Mouse (Mus musculus): ENCODE measurements around the gene Mrtfa. TPM values are rescaled to one million over a fixed set of nuclear protein-coding genes. Genes with fewer than 3 reads are reported as not detected.

Gene Mrtfa
- 28.5 and 31.4 TPM in 2 replicates for polyA plus RNA-seq (2012; rRNA removed)

GRCm38 (mm10) chr15:81190630-81191178 is at the start of gene Mrtfa:
Gene Mrtfa, minus strand, starts transcription at chr15:81190757.

GRCm38 (mm10) chr15:81235086-81235920 is 44.7 kb upstream of the Mrtfa start, which contains the start of gene Mchr1:
Gene Mchr1, plus strand, starts transcription at chr15:81235499.

GRCm38 (mm10) chr15:80977620-80978334 is 212.8 kb downstream of the Mrtfa start, which contains the start of gene Sgsm3:
Gene Sgsm3, plus strand, starts transcription at chr15:80977765.

Other genes starting within 250 kb of the Mrtfa start
- gene Adsl, start 242.3 kb downstream of the Mrtfa start, polyA plus RNA-seq (2012; rRNA removed), result 19.7 and 20.1 TPM in 2 replicates
- 54.0 and 54.4 TPM in 2 replicates for gene Sgsm3, start 213.0 kb downstream of the Mrtfa start, polyA plus RNA-seq (2012; rRNA removed)
- gene Mchr1, start 44.7 kb upstream of the Mrtfa start, polyA plus RNA-seq (2012; rRNA removed), result 0.94 and 1.3 TPM in 2 replicates
- gene Slc25a17, start 170.1 kb upstream of the Mrtfa start, polyA plus RNA-seq (2012; rRNA removed), result 8.4 and 9.9 TPM in 2 replicates
- gene St13, start 209.3 kb upstream of the Mrtfa start, polyA plus RNA-seq (2012; rRNA removed), result 6.7 and 7.9 TPM in 2 replicates
- 1.8 and 3.3 TPM in 2 replicates for gene Xpnpep3, start 209.4 kb upstream of the Mrtfa start, polyA plus RNA-seq (2012; rRNA removed)
- gene Dnajb7, start 217.5 kb upstream of the Mrtfa start, polyA plus RNA-seq (2012; rRNA removed), result 0.08 TPM in 1 of 2 replicates, not detected in the other

All from stomach, adult 2 months (tissue).